Mouse (Mus musculus): ENCODE results near the gene Kdelr3. TPM values are rescaled to one million over a fixed set of nuclear protein-coding genes. Genes with fewer than 3 reads are reported as not detected.

The Kdelr3 gene
- polyA plus RNA-seq (2016; fragmentation: Nextera tagmentation; extraction: Ambion mirVana), result 7.4 and 7.5 TPM in 2 replicates

- Histone ChIP-seq H3K4me3 (peak within 1 kb of the TSS; percentile 60), H3K4me1 (peaks cover 47% of the 10 kb centered on the region), H3K27ac (peak within 1 kb of the TSS; percentile 59), H3K27me3 (ENCODE audit: poor library complexity, severe bottlenecking) (peaks cover 82% of the 10 kb centered on the region), H3K9me3 (no peaks in the 10 kb centered on the region; the same call in 1 of the 2 replicates), H3K36me3 (replicated peaks) (no peaks in the 10 kb centered on the region)
- peak; percentile 46 for DNase-seq (ENCODE audit: extremely low spot score, low spot score)
- WGBS, result 1% methylated on average over 71 of the region's 71 CpGs
Measured at GRCm38 (mm10) chr15:79516171-79517096, at the start of gene Kdelr3. Kdelr3 (plus strand) TSS chr15:79516411.

GRCm38 (mm10) chr15:79466601-79467286 lies 49.5 kb upstream of the Kdelr3 start:
- DNase-seq (ENCODE audit: extremely low spot score, low spot score), result peak; percentile 84
- 6% methylated on average over 18 of the region's 18 CpGs for WGBS
- peaks cover 23% of the 10 kb centered on the region for H3K4me1 ChIP-seq
- peaks cover 40% of the 10 kb centered on the region for H3K27me3 ChIP-seq (ENCODE audit: poor library complexity, severe bottlenecking)
- 0 out of 2 replicates have a peak overlapping the region, but pooled peaks have one; percentile 4 for H3K4me3 ChIP-seq
- H3K9me3 ChIP-seq, result peaks cover 14% of the 10 kb centered on the region
- no peaks in the 10 kb centered on the region for H3K36me3 ChIP-seq (replicated peaks)
- H3K27ac ChIP-seq, result peak overlapping the region; percentile 58; the same call in 1 of the 2 replicates

GRCm38 (mm10) chr15:79469577-79469976 lies 46.6 kb upstream of the Kdelr3 start:
- whole genome bisulfite sequencing, result 71% methylated on average over 5 of the region's 5 CpGs
- Histone ChIP-seq H3K4me3 (no peak overlapping the region), H3K9me3 (no peaks in the 10 kb centered on the region; the same call in 1 of the 2 replicates), H3K4me1 (peaks cover 15% of the 10 kb centered on the region), H3K27me3 (ENCODE audit: poor library complexity, severe bottlenecking) (peaks cover 14% of the 10 kb centered on the region), H3K27ac (no peak overlapping the region), H3K36me3 (replicated peaks) (no peaks in the 10 kb centered on the region)
- DNase-seq (ENCODE audit: extremely low spot score, low spot score), result no peak

GRCm38 (mm10) chr15:79470583-79470982 lies 45.6 kb upstream of the Kdelr3 start:
- H3K4me3 ChIP-seq, result peak overlapping the region; percentile 42
- peaks cover 15% of the 10 kb centered on the region for H3K4me1 ChIP-seq
- H3K27ac ChIP-seq, result no peak overlapping the region
- peaks cover under 1% of the 10 kb centered on the region; the same call in 1 of the 2 replicates for H3K9me3 ChIP-seq
- 29% methylated on average over 17 of the region's 17 CpGs for WGBS
- H3K36me3 ChIP-seq (replicated peaks), result no peaks in the 10 kb centered on the region
- DNase-seq (ENCODE audit: extremely low spot score, low spot score), result no peak
- peaks cover 14% of the 10 kb centered on the region for H3K27me3 ChIP-seq (ENCODE audit: poor library complexity, severe bottlenecking)

- H3K9me3 ChIP-seq, result peaks cover 2% of the 10 kb centered on the region; the same call in 1 of the 2 replicates
- no peak for DNase-seq (ENCODE audit: extremely low spot score, low spot score)
- peak overlapping the region; percentile 42 for H3K4me3 ChIP-seq
- peaks cover 15% of the 10 kb centered on the region for H3K4me1 ChIP-seq
- peaks cover 14% of the 10 kb centered on the region for H3K27me3 ChIP-seq (ENCODE audit: poor library complexity, severe bottlenecking)
- H3K36me3 ChIP-seq (replicated peaks), result no peaks in the 10 kb centered on the region
- WGBS, result 58% methylated on average over 10 of the region's 10 CpGs
- no peak overlapping the region for H3K27ac ChIP-seq
Measured at GRCm38 (mm10) chr15:79471095-79471494, 45.1 kb upstream of the Kdelr3 start.

- no peak for DNase-seq (ENCODE audit: extremely low spot score, low spot score)
- no peaks in the 10 kb centered on the region for H3K36me3 ChIP-seq (replicated peaks)
- no peak overlapping the region for H3K4me3 ChIP-seq
- WGBS, result 79% methylated on average over 5 of the region's 5 CpGs
- H3K27me3 ChIP-seq (ENCODE audit: poor library complexity, severe bottlenecking), result peaks cover 3% of the 10 kb centered on the region
- no peak overlapping the region for H3K27ac ChIP-seq
- peaks cover 8% of the 10 kb centered on the region for H3K4me1 ChIP-seq
- H3K9me3 ChIP-seq, result peaks cover 2% of the 10 kb centered on the region; the same call in 1 of the 2 replicates
Measured at GRCm38 (mm10) chr15:79473042-79473441, 43.2 kb upstream of the Kdelr3 start.

- Histone ChIP-seq H3K9me3 (peaks cover 2% of the 10 kb centered on the region; the same call in 1 of the 2 replicates), H3K4me3 (no peak overlapping the region), H3K27ac (no peak overlapping the region), H3K27me3 (ENCODE audit: poor library complexity, severe bottlenecking) (peaks cover 5% of the 10 kb centered on the region; the same call in 1 of the 2 replicates), H3K4me1 (peaks cover 11% of the 10 kb centered on the region), H3K36me3 (replicated peaks) (no peaks in the 10 kb centered on the region)
- no peak for DNase-seq (ENCODE audit: extremely low spot score, low spot score)
- WGBS, result 56% methylated on average over 12 of the region's 12 CpGs
Measured at GRCm38 (mm10) chr15:79473638-79474355, 42.4 kb upstream of the Kdelr3 start.

GRCm38 (mm10) chr15:79477227-79477626 lies 39.0 kb upstream of the Kdelr3 start:
- Histone ChIP-seq H3K36me3 (replicated peaks) (no peaks in the 10 kb centered on the region), H3K9me3 (peaks cover 2% of the 10 kb centered on the region; the same call in 1 of the 2 replicates), H3K4me3 (no peak overlapping the region), H3K27me3 (ENCODE audit: poor library complexity, severe bottlenecking) (peaks cover 40% of the 10 kb centered on the region), H3K4me1 (peaks cover 17% of the 10 kb centered on the region), H3K27ac (no peak overlapping the region)
- 70% methylated on average over 6 of the region's 6 CpGs for WGBS
- DNase-seq (ENCODE audit: extremely low spot score, low spot score), result no peak

GRCm38 (mm10) chr15:79481181-79481688 lies 35.0 kb upstream of the Kdelr3 start:
- Histone ChIP-seq H3K4me3 (no peak overlapping the region), H3K27ac (no peak overlapping the region), H3K27me3 (ENCODE audit: poor library complexity, severe bottlenecking) (peaks cover 48% of the 10 kb centered on the region), H3K4me1 (peaks cover 17% of the 10 kb centered on the region), H3K9me3 (no peaks in the 10 kb centered on the region), H3K36me3 (replicated peaks) (no peaks in the 10 kb centered on the region)
- DNase-seq (ENCODE audit: extremely low spot score, low spot score), result no peak
- 11% methylated on average over 15 of the region's 15 CpGs for WGBS

GRCm38 (mm10) chr15:79489463-79489862 lies 26.7 kb upstream of the Kdelr3 start:
- Histone ChIP-seq H3K27ac (no peak overlapping the region), H3K36me3 (replicated peaks) (no peaks in the 10 kb centered on the region), H3K4me1 (peaks cover 3% of the 10 kb centered on the region; the same call in 1 of the 2 replicates), H3K9me3 (no peaks in the 10 kb centered on the region), H3K27me3 (ENCODE audit: poor library complexity, severe bottlenecking) (peaks cover 41% of the 10 kb centered on the region), H3K4me3 (no peak overlapping the region)
- no peak for DNase-seq (ENCODE audit: extremely low spot score, low spot score)
- WGBS, result 85% methylated on average over 11 of the region's 11 CpGs

- Histone ChIP-seq H3K27me3 (ENCODE audit: poor library complexity, severe bottlenecking) (peaks cover 61% of the 10 kb centered on the region), H3K4me1 (peaks cover 3% of the 10 kb centered on the region; the same call in 1 of the 2 replicates), H3K27ac (no peak overlapping the region), H3K36me3 (replicated peaks) (no peaks in the 10 kb centered on the region), H3K4me3 (no peak overlapping the region), H3K9me3 (no peaks in the 10 kb centered on the region)
- no peak for DNase-seq (ENCODE audit: extremely low spot score, low spot score)
- 67% methylated on average over 18 of the region's 18 CpGs for WGBS
Measured at GRCm38 (mm10) chr15:79493527-79493926, 22.7 kb upstream of the Kdelr3 start.

GRCm38 (mm10) chr15:79500110-79500509 lies 16.1 kb upstream of the Kdelr3 start:
- no peak for DNase-seq (ENCODE audit: extremely low spot score, low spot score)
- peaks cover 27% of the 10 kb centered on the region for H3K4me1 ChIP-seq
- H3K36me3 ChIP-seq (replicated peaks), result no peaks in the 10 kb centered on the region
- H3K27me3 ChIP-seq (ENCODE audit: poor library complexity, severe bottlenecking), result peaks cover 82% of the 10 kb centered on the region
- H3K9me3 ChIP-seq, result no peaks in the 10 kb centered on the region
- 89% methylated on average over 17 of the region's 17 CpGs for WGBS
- H3K27ac ChIP-seq, result no peak overlapping the region
- H3K4me3 ChIP-seq, result no peak overlapping the region

Measured in forebrain, embryonic 10.5 days (tissue).